Mouse (Mus musculus): ENCODE measurements around the gene Lcn10. TPM values are rescaled to one million over a fixed set of nuclear protein-coding genes. Genes with fewer than 3 reads are reported as not detected.
"Not testable (repeated sequence)": the region's sequence is repeated elsewhere in the genome, so short reads cannot be mapped to it uniquely, and the experiment has no call there.

Lcn10 gene
- total RNA-seq, 2 experiments from 2014 or later: not detected

DNA sequence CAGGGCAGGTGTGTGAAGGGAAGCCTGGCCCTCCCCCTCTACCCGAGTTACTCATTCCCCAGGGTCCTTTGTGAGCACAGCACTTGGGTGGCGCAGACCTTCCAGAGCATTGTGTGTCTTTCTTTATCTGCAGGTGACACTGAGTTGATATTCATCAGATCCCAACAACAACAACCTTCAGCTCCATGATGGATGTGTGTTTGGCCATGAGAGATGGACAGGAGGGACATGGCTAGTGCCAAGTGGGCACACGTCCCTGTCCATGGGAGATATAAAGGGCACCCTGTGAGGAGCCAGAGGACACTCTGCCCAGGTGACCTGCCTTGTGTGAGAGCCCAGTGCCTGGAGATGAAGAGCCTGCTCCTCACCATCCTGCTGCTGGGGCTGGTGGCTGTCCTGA is 17.2 kb downstream of the Lcn10 start, which contains the start of gene Obp2a:
Obp2a (plus strand) TSS at position 301 of the 400 bp plus-strand sequence.
- intact Hi-C loops (cut with DNase I): loop anchor here (2.0 kb wide), 1 partner anchor 53 kb away; no protein-coding TSS in a partner anchor
- DNase-seq (ENCODE audit: extremely low spot score in 1 of 2, low spot score in 2 of 2): not testable (repeated sequence)

GRCm38 (mm10) chr2:25701001-25701400 is 18.5 kb downstream of the Lcn10 start:
- intact Hi-C loops (cut with DNase I): no loop called here
- DNase-seq (ENCODE audit: extremely low spot score in 1 of 2, low spot score in 2 of 2): no peak

GRCm38 (mm10) chr2:25703706-25704105 is 21.2 kb downstream of the Lcn10 start:
- intact Hi-C loops (cut with DNase I): no loop called here
- DNase-seq (ENCODE audit: extremely low spot score in 1 of 2, low spot score in 2 of 2): no peak

DNA sequence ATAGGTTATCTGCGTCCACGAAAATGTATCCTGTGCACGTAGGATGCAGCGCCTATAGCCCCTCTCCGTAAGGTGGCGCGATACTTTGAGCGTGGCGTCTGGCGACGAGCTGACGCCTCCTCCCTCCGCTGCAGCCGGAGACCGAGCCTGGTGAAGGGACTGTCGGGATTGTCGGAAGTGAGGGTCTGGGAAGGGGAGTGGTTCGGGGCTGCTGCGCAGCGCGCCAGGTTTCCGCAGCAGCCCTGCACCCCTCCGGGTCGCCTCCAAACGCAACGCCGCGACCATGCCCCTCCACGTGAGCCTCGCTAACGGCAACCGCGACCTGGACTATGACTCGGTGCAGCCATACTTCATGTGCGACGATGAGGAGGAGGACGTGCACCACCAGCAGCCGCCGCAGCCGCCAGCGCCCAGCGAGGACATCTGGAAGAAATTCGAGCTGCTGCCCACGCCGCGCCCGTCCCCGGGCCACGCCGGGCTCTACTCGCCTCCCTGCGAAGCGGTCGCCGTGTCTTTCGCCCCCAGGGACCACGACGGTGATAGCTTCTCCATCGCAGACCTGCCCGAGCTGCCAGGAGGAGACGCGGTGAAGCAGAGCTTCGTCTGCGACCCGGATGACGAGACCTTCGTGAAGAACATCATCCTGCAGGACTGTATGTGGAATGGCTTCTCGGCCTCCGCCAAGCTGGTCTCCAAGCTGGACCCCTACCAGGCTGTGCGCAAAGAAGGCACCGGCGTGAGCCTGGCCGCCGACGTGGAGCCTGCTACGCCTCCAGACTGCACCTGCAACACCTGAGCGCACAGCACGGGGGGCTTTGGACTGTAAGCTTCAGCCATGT is 24.3 kb downstream of the Lcn10 start, which contains the start of gene Bmyc:
Bmyc (plus strand) TSS at position 97 of the 839 bp plus-strand sequence.
- peak; percentile 87 to 90 for DNase-seq (ENCODE audit: extremely low spot score in 1 of 2, low spot score in 2 of 2)
- intact Hi-C loops (cut with DNase I): no loop called here

DNA sequence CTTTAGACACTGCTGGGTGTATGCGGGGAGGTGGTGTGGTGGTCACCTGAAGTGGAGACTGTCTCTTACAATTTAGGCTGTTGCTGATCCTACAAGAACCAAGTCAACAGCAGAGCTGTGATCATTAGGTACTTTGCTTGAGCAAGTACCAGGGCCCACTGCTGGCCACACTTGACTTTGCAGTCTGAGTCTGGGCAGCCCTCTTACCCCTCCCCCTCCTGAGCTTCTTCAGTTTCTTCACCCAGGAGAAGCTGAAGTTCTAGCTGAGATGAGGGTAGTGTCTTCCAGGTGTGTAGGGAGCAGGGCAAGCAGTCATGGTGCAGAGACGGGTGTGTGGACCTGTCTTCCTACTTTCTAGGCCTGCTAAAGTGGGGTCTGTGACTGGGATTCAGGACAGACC is 25.6 kb downstream of the Lcn10 start:
- intact Hi-C loops (cut with DNase I): no loop called here
- peak; percentile 36 to 71 for DNase-seq (ENCODE audit: extremely low spot score in 1 of 2, low spot score in 2 of 2)

- DNase-seq (ENCODE audit: extremely low spot score in 1 of 2, low spot score in 2 of 2); intact Hi-C loops (cut with DNase I): not testable (repeated sequence)
These were observed 26.5 kb downstream of the Lcn10 start for GRCm38 (mm10) chr2:25709056-25709455.

GRCm38 (mm10) chr2:25709791-25710190 is 27.3 kb downstream of the Lcn10 start:
- DNase-seq (ENCODE audit: extremely low spot score in 1 of 2, low spot score in 2 of 2); intact Hi-C loops (cut with DNase I): not testable (repeated sequence)

GRCm38 (mm10) chr2:25711641-25712040 is 29.1 kb downstream of the Lcn10 start:
- DNase-seq (ENCODE audit: extremely low spot score in 1 of 2, low spot score in 2 of 2); intact Hi-C loops (cut with DNase I): not testable (repeated sequence)

DNA sequence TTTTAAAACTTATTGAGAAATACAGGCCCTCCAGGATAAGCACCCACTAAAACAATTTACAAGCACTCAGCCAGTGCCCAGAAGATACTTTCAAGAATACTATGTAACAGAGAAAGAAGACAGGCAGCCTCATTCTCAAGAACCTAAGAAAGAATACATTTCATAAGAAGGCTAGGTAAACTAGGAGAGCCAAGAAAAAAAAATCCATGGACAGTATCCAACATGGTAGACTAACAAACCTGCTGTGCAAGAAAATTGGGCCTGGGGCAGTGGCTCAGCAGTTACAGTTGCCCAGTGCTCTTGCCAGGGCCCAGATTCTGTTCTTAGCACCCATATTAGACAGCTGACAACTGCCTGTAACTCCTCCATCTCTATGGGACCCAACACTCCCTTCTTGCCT is 34.7 kb downstream of the Lcn10 start:
- intact Hi-C loops (cut with DNase I): no loop called here
- DNase-seq (ENCODE audit: extremely low spot score in 1 of 2, low spot score in 2 of 2): no peak

DNA sequence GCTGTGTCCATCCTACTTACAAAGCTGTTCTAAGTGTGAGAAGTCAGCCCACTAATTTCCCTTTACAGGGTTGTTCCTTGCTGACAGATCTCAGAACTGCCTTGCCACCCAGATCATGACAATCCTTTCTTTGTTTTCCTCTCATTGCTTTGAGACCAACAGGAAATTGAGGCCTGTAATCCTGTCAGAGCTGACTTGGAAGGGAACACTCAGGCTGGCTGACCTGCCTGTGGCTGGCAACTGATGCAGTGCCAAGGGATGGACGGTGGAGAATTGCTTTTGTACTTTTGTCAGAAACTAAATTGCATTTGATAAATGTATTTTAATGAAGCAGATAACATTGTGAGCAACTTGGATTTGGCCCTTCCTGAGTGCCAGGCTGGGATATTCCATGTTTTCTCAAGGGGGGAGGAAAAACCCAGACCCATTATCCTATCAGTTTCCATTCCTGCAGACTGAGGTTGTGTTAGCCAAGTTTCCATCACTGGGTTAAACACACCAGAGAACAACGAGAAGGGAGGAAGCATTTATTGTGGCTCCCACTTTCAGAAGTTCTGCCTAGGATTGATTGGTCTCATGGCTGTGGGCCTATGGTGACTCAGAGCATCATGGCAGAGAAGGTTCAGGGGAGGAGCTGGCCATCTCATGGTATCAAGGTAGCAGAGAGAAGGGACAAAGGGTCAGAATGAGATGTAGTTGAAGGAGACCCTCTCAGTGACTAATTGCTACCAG is 50.8 kb downstream of the Lcn10 start:
- no peak for DNase-seq (ENCODE audit: extremely low spot score in 1 of 2, low spot score in 2 of 2)
- intact Hi-C loops (cut with DNase I): no loop called here

Other genes starting within 250 kb of the Lcn10 start
- gene Clic3, start 225.9 kb upstream of the Lcn10 start, total RNA-seq (2021): under 1 TPM in 1 of 2 experiments, not detected in 1; 0.87 TPM
- gene Paxx, start 221.6 kb upstream of the Lcn10 start, total RNA-seq (2021): 10 to 100 TPM; 72.0 to 79.5 TPM
- 1,000 to 10,000 TPM; 1,004 to 1,053 TPM for gene Ptgds, start 212.7 kb upstream of the Lcn10 start, total RNA-seq (2021)
- not detected for gene Lcn12, start 188.8 kb upstream of the Lcn10 start, total RNA-seq (2021)
- gene Fbxw5, start 182.0 kb upstream of the Lcn10 start, total RNA-seq (2021): 100 to 1,000 TPM; 127 TPM
- 1 to 10 TPM; 1.2 to 2.3 TPM for gene C8g, start 181.0 kb upstream of the Lcn10 start, total RNA-seq (2021)
- gene Traf2, start 135.8 kb upstream of the Lcn10 start, total RNA-seq (2021): 1 to 10 TPM; 7.8 to 8.6 TPM
- gene Edf1, start 124.9 kb upstream of the Lcn10 start, total RNA-seq (2021): 100 to 1,000 TPM; 181 to 191 TPM
- gene Mamdc4, start 107.9 kb upstream of the Lcn10 start, total RNA-seq (2021): 1 to 10 TPM; 1.7 to 2.2 TPM
- gene Phpt1, start 107.5 kb upstream of the Lcn10 start, total RNA-seq (2021): 100 to 1,000 TPM; 103 to 105 TPM
- 100 to 1,000 TPM; 104 to 108 TPM for gene Ajm1, start 101.0 kb upstream of the Lcn10 start, total RNA-seq (2021)
- gene Rabl6, start 74.2 kb upstream of the Lcn10 start, total RNA-seq (2021): 10 to 100 TPM; 81.8 to 96.7 TPM
- not detected for gene Ccdc183, start 65.0 kb upstream of the Lcn10 start, total RNA-seq (2021)
- 10 to 100 TPM; 20.5 to 24.5 TPM for gene Tmem141, start 60.7 kb upstream of the Lcn10 start, total RNA-seq (2021)
- gene Fcna, start 54.7 kb upstream of the Lcn10 start, total RNA-seq (2021): under 1 TPM; 0.69 to 0.99 TPM
- not detected for gene Lcn8, start 29.6 kb upstream of the Lcn10 start, total RNA-seq (2021)
- gene Lcn5, start 24.8 kb upstream of the Lcn10 start, total RNA-seq (2021): not detected
- not detected for gene Lcn6, start 5.9 kb upstream of the Lcn10 start, total RNA-seq (2021)
- gene Obp2a, start 17.3 kb downstream of the Lcn10 start, total RNA-seq (2021): not detected
- 10 to 100 TPM; 80.8 to 95.4 TPM for gene Bmyc, start 24.0 kb downstream of the Lcn10 start, total RNA-seq (2021)
- not detected for gene Obp2b, start 54.3 kb downstream of the Lcn10 start, total RNA-seq (2021)
- gene Lcn3, start 82.8 kb downstream of the Lcn10 start, total RNA-seq (2021): not detected
- gene Lcn11, start 94.3 kb downstream of the Lcn10 start, total RNA-seq (2021): not detected
- not detected for gene Gm13539, start 99.5 kb downstream of the Lcn10 start, total RNA-seq (2021)
- gene Glt6d1, start 133.1 kb downstream of the Lcn10 start, total RNA-seq (2021): not detected
- gene Lcn9, start 140.4 kb downstream of the Lcn10 start, total RNA-seq (2021): not detected
- gene Sohlh1, start 164.5 kb downstream of the Lcn10 start, total RNA-seq (2021): not detected
- 100 to 1,000 TPM in 1 of 2 experiments, 10 to 100 TPM in 1; 94.7 to 126 TPM for gene Kcnt1, start 181.0 kb downstream of the Lcn10 start, total RNA-seq (2021)

All from left cerebral cortex, postnatal 10 days (tissue).